Mouse (Mus musculus) adrenal gland, postnatal 25 days (tissue): ENCODE measurements at regions not wholly inside any gene's neighbourhood (a gene's known extent, or its start where the extent isn't known, plus 50 kb on each side); places are given as distances from the start of the nearest gene placed in this dataset.

Experiments used
- DNase-seq: peaks from one replicate; pipeline ENCODE4 v3.0.0; 2021; ENCODE audit warnings: mixed read lengths
- microRNA-seq, 2 experiments: library from miRNA; unstranded; fragments of <30 nt; microRNA quantifications; one replicate each; pipeline ENCODE4 v1.2.0; 2021

DNA sequence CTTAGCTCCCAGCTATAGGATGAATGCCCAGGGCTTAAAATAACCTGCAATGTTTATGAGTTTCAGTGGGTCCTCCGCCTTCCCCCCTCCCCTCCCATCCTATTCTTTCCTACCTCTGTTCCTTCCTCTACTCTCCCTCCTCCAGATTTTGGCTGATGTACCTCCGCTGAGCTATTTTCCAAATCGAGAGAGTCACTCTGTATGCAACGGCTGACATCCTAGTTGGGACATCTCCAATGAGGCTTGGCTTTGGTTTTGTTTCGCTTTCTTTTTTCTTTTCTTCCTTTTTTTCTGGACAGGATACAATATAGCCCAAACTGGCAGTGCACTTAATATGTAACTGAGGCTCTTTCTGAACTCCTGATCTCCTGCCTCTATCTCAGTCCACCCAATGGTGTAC, 76.7 kb upstream of the Klf7 start:
- DNase-seq, result no peak

DNA sequence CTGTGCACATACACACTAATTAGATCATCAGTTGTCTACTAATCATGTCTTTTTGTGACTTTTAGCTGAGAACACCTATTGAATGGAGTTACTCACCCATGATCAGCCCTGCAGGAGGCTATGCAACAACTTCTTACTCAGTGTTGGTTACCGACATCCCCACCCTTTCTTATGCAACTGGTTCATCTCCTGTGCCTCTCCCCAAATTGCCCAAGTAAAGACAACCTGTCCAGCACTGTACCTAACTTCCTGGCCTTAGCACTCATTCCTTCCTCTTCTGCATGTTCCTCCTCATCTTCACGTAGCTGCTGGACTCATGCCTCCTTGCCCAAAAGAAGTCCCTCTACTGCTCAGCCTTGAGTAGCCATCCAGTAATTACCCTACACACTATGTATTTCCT, 76.2 kb upstream of the Klf7 start:
- no peak for DNase-seq

DNA sequence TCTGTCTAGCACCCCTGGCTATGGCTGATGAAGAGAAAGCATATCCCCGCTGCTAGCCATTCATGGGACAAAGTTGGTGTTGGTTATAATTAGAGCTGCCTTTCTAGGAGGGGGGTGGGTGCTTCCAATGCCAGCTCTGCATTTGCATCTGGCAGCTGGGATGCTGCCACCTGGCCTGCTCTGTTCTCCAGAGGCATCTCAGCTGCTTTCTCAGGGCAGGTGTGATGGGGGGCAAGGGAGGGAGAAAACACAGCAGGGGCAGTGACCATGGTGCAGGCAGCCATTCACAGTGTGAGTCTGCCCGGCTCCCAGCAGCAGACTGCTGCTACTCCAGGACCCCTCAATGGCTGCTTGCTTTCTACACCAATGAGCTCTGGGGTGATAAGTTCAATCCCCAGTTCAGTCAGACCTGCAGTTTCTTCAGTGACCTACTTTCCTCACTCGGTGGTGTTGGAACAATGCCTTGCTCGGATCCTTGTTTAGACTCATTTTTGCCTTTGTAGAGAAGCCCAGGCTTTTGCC, 73.9 kb upstream of the Klf7 start:
- no peak for DNase-seq

DNA sequence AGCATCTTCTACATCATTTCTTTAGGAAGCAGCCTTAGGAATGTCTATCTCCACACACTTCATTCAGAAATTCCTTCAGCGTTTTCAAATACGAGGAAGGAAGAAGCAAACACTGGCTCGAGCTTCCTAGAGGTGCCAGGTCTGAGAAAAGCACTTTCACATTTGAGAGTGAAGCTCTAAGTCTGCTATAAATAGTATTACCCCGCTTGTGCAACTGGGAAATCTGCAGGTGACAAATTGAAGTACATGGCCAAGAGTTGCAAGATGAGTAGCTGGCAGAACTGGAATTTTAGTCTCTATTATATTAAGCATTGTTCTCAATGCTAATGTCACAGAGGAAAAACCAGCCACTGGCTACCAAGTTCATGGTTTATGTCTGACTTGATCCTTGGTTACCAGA, 73.2 kb upstream of the Klf7 start:
- no peak for DNase-seq

DNA sequence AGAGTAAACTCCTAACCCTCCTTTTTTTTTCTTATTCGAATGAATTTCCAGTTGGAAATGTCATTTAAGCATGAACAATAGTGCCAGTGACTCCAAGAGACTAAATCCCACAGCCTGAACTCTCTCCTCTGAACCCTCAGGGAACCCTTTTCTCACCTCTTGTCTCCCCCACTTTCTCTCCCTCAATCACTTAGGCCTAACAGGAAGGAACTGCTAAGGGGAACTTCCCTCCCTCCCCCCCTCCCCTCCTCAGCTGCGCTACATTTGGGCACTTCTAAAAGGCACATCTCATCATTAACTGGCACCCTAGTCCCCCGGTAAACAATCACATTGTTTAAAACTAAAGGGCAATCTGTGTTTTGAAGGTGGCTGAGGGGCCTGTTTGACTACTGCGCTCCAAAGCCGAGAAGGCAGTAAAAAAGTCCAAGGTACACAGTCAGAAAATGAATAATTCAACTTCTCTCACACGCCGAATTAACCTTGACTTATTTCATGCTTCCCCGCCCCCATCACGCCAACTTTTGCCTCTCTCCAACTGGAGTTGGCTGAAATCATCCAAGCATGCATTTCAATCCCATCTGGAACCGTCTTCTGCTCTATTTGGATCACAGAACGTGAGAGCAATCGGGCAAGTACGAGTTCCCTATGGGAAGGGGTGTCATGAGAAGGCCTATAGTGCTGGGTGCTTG, 71.2 kb upstream of the Klf7 start:
- DNase-seq, result no peak

DNA sequence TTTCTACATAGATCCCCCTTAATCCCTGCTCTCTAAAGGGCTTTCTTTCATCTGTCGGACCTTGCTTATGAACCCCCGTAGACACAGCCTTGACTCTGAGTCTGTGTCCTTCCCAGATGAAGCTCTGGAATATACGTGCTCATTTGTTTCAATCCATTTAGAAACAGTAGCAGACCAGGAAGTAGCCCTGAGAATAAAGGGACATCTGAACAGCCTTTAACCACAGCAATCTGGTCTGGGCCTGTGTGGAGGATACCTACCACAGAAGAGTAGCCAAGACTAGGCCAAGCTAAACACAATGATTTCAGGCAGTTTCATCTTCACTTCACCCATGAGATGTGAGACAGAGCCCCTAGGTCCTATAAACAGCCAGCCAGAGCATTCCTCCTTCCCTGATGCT, 70.7 kb upstream of the Klf7 start:
- DNase-seq, result no peak

DNA sequence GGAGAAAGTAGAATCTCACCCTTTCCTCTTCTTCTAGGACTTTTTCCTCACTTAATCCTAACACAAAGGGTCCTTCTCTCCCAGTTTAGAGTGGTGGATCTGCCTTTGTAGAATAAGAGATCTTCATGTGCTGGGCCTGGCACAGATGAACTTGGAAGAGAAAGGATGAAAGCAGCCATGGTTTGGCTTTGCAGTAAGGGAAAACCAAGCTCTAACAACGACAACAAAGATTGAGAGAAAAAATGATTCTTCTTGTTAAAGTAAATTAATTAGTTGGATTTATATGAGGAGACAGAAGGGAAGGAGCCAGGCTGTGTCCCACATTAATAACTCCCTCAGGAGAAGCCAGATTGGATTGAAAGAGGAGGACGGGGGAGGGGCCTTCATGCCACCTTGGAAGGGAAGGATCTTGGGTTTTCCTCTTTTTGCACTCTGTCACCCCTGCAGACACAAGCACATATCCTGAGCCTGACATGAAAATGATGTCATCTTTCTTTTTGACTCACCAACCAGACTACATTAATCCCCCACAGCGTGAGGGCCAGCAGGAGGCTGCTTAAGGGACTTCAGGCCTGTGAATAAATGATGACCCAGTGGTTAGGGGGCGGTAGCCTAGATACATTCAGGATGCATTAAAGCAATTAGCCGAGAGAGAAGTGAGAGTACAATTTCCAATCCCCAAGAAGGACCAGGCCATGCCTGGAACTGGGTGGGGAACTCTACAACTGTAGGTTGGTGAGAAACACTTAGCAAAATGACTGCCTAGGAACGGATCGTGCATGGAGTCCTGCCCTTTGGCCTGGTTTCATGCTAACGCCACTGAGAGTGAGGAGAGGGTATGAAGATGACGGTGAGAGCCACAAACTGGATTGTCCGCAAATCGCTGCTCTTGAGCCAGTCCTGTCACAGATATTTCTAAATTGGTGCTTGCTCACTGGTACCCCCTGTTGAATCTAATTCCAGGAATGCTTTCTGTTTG, 69.4 kb upstream of the Klf7 start:
- no peak for DNase-seq

DNA sequence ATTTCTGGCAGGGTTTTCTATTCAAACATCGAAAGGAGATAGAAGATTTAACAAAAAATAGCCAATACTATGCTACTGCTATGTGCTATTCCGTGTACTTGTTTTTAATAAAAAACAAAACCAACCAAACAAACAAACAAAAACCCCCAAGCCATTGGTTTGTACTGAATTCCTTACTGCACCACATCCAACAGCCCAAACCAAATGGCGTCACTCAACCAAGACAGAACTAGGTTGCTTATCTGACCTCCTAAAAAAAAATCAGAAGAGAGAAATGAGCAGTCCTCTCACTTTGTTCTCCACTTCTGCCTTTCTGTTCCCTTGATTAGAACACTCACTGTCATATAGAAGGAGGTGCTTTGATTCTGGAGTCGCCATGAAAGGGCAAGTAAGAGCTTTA, 68.6 kb upstream of the Klf7 start:
- no peak for DNase-seq

DNA sequence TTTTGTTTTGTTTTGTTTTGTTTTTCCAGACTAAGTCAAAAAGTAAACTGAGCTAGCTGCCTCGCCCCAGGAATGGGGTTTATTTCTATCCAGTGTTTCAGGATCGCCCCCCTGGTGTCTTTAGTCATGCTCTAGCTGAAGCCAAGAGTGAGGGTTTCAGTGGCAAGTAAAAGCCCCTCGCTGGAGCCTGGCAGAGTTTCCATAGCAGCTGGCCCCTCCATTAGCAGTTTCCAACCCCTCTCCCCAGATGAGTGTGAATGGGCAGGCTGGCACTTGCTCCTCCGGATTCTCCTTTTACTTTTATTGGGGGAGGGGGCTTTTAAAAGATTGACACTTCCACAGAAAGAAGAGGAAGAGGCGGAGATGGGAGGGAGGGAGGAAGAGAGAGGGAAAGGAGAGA, 68.0 kb upstream of the Klf7 start:
- DNase-seq, result no peak

DNA sequence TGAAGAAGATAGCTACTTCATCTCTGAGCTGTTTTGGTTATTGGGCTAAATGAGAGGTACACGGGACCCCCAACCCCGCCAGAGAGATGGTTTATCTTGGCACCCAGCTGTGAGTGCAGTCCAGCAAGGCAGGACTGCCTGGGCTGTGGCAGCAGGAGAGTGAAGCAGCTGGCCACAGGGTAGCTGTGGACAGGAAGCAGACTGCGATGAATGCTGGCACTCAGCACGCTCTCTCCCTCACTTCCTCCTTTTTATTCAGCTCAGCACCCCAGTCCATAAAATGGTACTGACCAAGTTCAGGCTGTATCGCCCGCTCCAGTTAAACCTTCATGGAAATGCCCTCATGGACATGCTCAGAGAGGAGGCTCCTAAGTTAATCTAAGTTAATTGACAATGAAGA, 67.4 kb upstream of the Klf7 start:
- no peak for DNase-seq

DNA sequence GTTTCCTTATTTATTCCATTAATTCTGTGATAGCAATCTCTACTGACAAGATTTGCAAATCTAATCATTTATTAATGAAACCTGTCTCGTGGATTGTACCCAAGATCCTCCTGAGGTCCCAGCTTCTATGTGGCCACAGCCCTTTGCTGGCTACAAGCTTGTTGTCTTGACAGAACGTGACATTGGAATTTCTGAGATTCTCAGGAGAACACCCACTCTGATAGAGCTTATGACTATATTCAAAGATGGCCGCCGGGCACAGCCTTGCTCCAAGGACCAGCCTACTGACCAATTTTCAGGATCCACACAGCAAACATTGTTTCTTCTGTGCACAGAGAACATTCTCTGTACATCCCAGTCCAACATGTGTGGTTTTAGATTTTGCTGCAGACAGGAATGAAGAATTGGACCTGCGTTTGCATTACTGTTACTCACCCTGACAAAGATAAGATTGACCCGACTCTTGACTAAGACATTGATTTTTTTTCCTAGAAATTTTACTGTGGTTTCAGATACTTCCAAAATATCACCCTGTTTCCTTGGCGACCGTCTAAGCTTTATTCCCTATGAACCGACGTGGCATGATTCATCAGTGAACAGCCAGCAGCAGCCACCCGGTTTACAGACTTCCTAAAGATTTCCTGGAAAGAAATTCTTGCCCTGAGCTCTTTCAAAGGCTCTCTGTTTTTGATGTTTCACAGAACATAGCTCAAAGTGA, 65.9 kb upstream of the Klf7 start:
- DNase-seq, result no peak

DNA sequence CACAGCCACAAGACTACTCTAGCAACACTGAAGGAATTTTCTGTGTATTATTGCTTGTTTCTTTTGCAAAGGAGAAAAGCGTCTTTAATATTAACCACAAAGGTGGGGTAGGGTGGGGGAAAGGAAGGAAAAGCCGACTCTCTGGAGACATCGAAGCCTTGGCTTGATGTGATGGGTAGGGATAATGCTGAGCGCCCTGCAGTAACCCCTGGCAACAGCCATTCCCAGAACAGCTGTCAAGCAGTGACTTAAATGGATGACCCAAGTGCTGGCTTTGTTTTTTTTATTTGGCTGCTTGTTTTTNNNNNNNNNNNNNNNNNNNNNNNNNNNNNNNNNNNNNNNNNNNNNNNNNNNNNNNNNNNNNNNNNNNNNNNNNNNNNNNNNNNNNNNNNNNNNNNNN, 51.6 kb upstream of the Klf7 start:
- DNase-seq, result no peak

DNA sequence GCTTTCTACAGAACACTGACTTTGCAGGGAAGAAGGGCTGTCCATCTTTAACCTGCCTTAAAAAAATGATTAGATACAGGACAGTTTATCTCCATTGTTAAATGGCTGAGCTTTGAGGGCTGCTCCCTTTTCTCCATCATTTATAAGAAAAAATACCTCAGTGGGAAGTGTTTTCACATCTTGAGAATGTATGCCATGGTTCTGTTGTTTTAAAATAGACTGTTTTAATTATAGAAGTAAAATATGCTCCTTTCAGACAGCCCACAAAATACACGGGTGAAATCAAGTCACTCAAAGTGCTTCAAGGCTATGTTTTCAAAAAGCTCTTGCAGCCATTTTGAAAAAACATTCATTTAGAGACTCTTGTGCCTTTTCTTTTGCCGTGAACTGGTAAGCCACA, 50.0 kb upstream of the Klf7 start:
- DNase-seq, result no peak

Small RNA genes in the stretch of these regions (microRNA-seq; reads per million reads assigned to microRNA genes)
- gene Gm25748, result 0 reads per million in 2 experiments
